Mouse (Mus musculus) skeletal muscle tissue, postnatal 0 days (tissue): ENCODE measurements around the gene Fyco1. TPM values are rescaled to one million over a fixed set of nuclear protein-coding genes. Genes with fewer than 3 reads are reported as not detected.

Source experiments
- polyA plus RNA-seq: library from polyadenylated mRNA; unstranded; fragments of >200 nt; fragmentation: Nextera tagmentation; extraction: Ambion mirVana; gene quantifications from 2 replicates; pipeline ENCODE4 v1.2.1, GENCODE M21; 2015

The Fyco1 gene
- polyA plus RNA-seq = 29.6 and 39.7 TPM in 2 replicates

DNA sequence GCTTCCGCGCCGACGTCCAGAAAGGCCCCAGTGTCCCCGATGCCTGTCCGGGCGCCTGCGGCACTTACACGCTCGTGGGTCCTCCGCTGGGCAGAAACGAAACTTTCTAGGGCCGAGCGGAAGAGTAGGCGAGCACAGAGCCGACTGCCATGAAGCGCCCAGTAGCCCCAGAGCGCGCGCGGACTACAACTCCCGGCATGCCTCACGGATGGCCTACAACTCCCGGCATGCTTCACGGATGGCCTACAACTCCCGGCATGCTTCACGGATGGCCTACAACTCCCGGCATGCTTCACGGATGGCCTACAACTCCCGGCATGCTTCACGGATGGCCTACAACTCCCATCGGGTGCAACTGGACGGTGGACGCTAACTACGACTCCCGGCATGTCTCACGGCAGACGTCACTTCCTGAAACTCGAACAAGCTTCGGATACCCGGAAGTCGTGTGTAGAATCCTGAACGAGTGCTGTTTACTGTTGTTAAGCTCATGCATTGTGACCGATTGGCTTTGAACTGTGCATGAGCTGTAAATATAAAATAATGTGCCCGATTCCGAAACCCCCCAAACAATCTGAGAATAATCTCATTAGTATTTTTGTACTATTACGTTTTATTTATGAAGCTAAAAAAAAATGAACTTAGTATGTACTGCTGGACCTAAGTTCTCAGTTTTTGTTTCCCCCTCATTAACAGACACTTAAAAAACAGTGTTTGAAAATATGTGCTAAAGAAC lies at the start of gene Fyco1:
TSS of gene Fyco1 (minus strand) at position 187 of the 736 bp plus-strand sequence.

GRCm38 (mm10) chr9:123861929-123862328 lies 10.2 kb upstream of the Fyco1 start, which contains the start of gene Xcr1:
Xcr1 (minus strand) TSS chr9:123862029.

GRCm38 (mm10) chr9:123806267-123806666 lies 45.4 kb downstream of the Fyco1 start, which contains the start of gene Cxcr6:
Cxcr6 (plus strand) TSS chr9:123806475.

Other genes with a start within 250 kb of the Fyco1 start
- gene Slc6a20b, start 219.3 kb downstream of the Fyco1 start, polyA plus RNA-seq = 0.10 TPM in 2 replicates
- 0.10 and 0.17 TPM in 2 replicates for gene Ccr9, start 173.5 kb downstream of the Fyco1 start, polyA plus RNA-seq
- 0.05 TPM in 1 of 2 replicates, not detected in the other for gene Slc6a20a, start 173.0 kb downstream of the Fyco1 start, polyA plus RNA-seq
- gene Lztfl1, start 134.2 kb downstream of the Fyco1 start, polyA plus RNA-seq = 36.5 and 37.9 TPM in 2 replicates
- 0.30 and 0.49 TPM in 2 replicates for gene Cxcr6, start 45.4 kb downstream of the Fyco1 start, polyA plus RNA-seq
- 0.19 and 0.24 TPM in 2 replicates for gene Xcr1, start 10.1 kb upstream of the Fyco1 start, polyA plus RNA-seq
- 3.6 and 4.5 TPM in 2 replicates for gene Ccr1, start 116.8 kb upstream of the Fyco1 start, polyA plus RNA-seq
- not detected in 2 replicates for gene Ccr1l1, start 126.5 kb upstream of the Fyco1 start, polyA plus RNA-seq
- not detected in 2 replicates for gene Ccr3, start 170.1 kb upstream of the Fyco1 start, polyA plus RNA-seq